Mouse (Mus musculus): ENCODE results near the gene Krt88. TPM values are rescaled to one million over a fixed set of nuclear protein-coding genes. Genes with fewer than 3 reads are reported as not detected.

Gene Krt88
- total and polyA plus RNA-seq, 3 experiments, result not detected

- TF ChIP-seq KAT2A (IDR thresholded peaks at IDR 0.05; ENCODE audit: insufficient replicate concordance, low read length) (no peak), MYC (IDR thresholded peaks at IDR 0.05; ENCODE audit: low read depth, low read length) (no peak), GABPA (IDR thresholded peaks at IDR 0.05; ENCODE audit: insufficient replicate concordance, low read depth, low read length) (no peak), IRF4 (IDR thresholded peaks at IDR 0.05; ENCODE audit: low read depth, low read length) (no peak), ETS1 (conservative IDR thresholded peaks at IDR 0.05; ENCODE audit: low read depth, low read length) (no peak), UBTF (IDR thresholded peaks at IDR 0.05; ENCODE audit: low read depth, low read length) (no peak), ZMIZ1 (IDR thresholded peaks at IDR 0.05; ENCODE audit: low read depth, low read length) (no peak), BHLHE40 (IDR thresholded peaks at IDR 0.05; ENCODE audit: low read depth, low read length) (no peak), MAZ (IDR thresholded peaks at IDR 0.05; ENCODE audit: low read depth, low read length) (no peak), ZKSCAN1 (IDR thresholded peaks at IDR 0.05; ENCODE audit: borderline replicate concordance, low read depth, low read length) (no peak), CTCF (conservative IDR thresholded peaks at IDR 0.05 in 1 of 2, IDR thresholded peaks at IDR 0.05 in 1 of 2; ENCODE audit: low read depth in 2 of 2, low read length in 2 of 2) (no peak), MEF2A (IDR thresholded peaks at IDR 0.05; ENCODE audit: borderline replicate concordance, low read depth, low read length) (no peak)
- DNase-seq (ENCODE audit: extremely low read depth), result no peak
- Histone ChIP-seq H3K27ac (ENCODE audit: insufficient read depth, low read depth) (no peak within 1 kb of the TSS), H3K4me2 (ENCODE audit: insufficient read depth, low read depth, poor library complexity, severe bottlenecking) (no peak within 1 kb of the TSS), H3K9me3 (replicated peaks; ENCODE audit: low read length) (no peaks in the 10 kb centered on the region), H3K4me3 (replicated peaks in 1 of 3; ENCODE audit: low read depth in 2 of 3, low read length in 2 of 3, poor library complexity in 1 of 3) (no peak within 1 kb of the TSS), H3K36me3 (replicated peaks in 1 of 2; ENCODE audit: control insufficient read depth in 1 of 2, insufficient read depth in 1 of 2, low read length in 1 of 2) (no peaks in the 10 kb centered on the region), H3K27me3 (replicated peaks) (peaks cover 71% of the 10 kb centered on the region), H3K9ac (ENCODE audit: insufficient read depth, low read depth) (no peak within 1 kb of the TSS), H3K79me2 (replicated peaks; ENCODE audit: control insufficient read depth, extremely low read depth, insufficient read depth, poor library complexity, severe bottlenecking) (no peaks in the 10 kb centered on the region), H3K4me1 (ENCODE audit: control insufficient read depth in 1 of 2, insufficient read depth in 2 of 2) (no peaks in the 10 kb centered on the region)
- dilution Hi-C loops (cut with MboI; ENCODE audit: extremely low pct_ligation_motif_present, extremely low pct_unique_long_range_greater_than_20kb, low sequenced_read_pairs) (no loop called here), in situ Hi-C loops (cut with MboI; ENCODE audit: low pct_ligation_motif_present, low pct_unique_long_range_greater_than_20kb, low sequenced_read_pairs) (no loop called here)
Observed at GRCm38 (mm10) chr15:101463651-101464050, 16.1 kb downstream of the Krt88 start, which contains the start of gene Krt81. Krt81 (minus strand) TSS chr15:101463751.

DNA sequence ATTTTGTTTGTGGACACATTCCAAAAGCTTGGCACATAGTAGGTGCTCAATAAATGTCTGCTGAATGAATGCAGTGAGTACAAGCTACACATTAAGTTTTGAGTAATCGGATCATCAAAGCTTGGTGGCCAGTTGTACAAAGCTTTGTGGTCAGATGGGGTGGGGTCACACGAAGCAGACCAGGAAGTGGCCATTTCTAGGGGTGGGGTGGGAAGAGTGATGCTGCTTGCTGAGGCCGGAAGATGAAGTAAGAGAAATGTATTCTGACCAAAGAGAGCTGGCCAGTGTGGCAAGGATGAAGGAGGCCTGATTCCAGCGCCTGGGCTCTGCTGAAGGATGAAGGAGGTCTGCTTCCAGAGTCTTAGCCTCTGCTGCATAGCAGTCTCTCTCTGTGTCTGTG is 21.5 kb downstream of the Krt88 start:
- peaks cover 79% of the 10 kb centered on the region for H3K27me3 ChIP-seq (replicated peaks)
- H3K27ac ChIP-seq (ENCODE audit: insufficient read depth, low read depth), result no peak overlapping the region
- H3K4me1 ChIP-seq (ENCODE audit: control insufficient read depth in 1 of 2, insufficient read depth in 2 of 2), result no peaks in the 10 kb centered on the region
- no peaks in the 10 kb centered on the region for H3K9me3 ChIP-seq (replicated peaks; ENCODE audit: low read length)
- H3K9ac ChIP-seq (ENCODE audit: insufficient read depth, low read depth), result no peak overlapping the region
- no peak for DNase-seq (ENCODE audit: extremely low read depth)
- no peak overlapping the region for H3K4me2 ChIP-seq (ENCODE audit: insufficient read depth, low read depth, poor library complexity, severe bottlenecking)
- no peak overlapping the region for H3K4me3 ChIP-seq (replicated peaks in 1 of 3; ENCODE audit: low read depth in 2 of 3, low read length in 2 of 3, poor library complexity in 1 of 3)
- in situ Hi-C loops (cut with MboI; ENCODE audit: low pct_ligation_motif_present, low pct_unique_long_range_greater_than_20kb, low sequenced_read_pairs), result no loop called here
- dilution Hi-C loops (cut with MboI; ENCODE audit: extremely low pct_ligation_motif_present, extremely low pct_unique_long_range_greater_than_20kb, low sequenced_read_pairs), result no loop called here
- TF ChIP-seq POLR2AphosphoS2 (IDR thresholded peaks at IDR 0.05; ENCODE audit: low read depth, low read length) (no peak), USF2 (conservative IDR thresholded peaks at IDR 0.05; ENCODE audit: low read depth, low read length) (no peak), E2F4 (IDR thresholded peaks at IDR 0.05; ENCODE audit: insufficient replicate concordance, low read depth, low read length) (no peak), GABPA (IDR thresholded peaks at IDR 0.05; ENCODE audit: insufficient replicate concordance, low read depth, low read length) (no peak), KAT2A (IDR thresholded peaks at IDR 0.05; ENCODE audit: insufficient replicate concordance, low read length) (no peak), MYC (IDR thresholded peaks at IDR 0.05; ENCODE audit: low read depth, low read length) (no peak), JUN (IDR thresholded peaks at IDR 0.05; ENCODE audit: insufficient read depth, low read depth, low read length) (no peak), USF1 (IDR thresholded peaks at IDR 0.05; ENCODE audit: low read depth, low read length) (no peak), EP300 (IDR thresholded peaks at IDR 0.05; ENCODE audit: low read length) (no peak), IRF4 (IDR thresholded peaks at IDR 0.05; ENCODE audit: low read depth, low read length) (no peak), RAD21 (IDR thresholded peaks at IDR 0.05; ENCODE audit: low read depth, low read length) (no peak), NRF1 (IDR thresholded peaks at IDR 0.05; ENCODE audit: low read depth, low read length) (no peak), RCOR1 (conservative IDR thresholded peaks at IDR 0.05; ENCODE audit: low read depth, low read length) (no peak), TBP (conservative IDR thresholded peaks at IDR 0.05; ENCODE audit: low read depth, low read length) (no peak), ELF1 (IDR thresholded peaks at IDR 0.05; ENCODE audit: low read depth, low read length) (no peak), SIN3A (IDR thresholded peaks at IDR 0.05; ENCODE audit: low read length) (no peak), TCF12 (IDR thresholded peaks at IDR 0.05; ENCODE audit: low read depth, low read length) (no peak), JUND (conservative IDR thresholded peaks at IDR 0.05; ENCODE audit: low read depth, low read length) (no peak), ZMIZ1 (IDR thresholded peaks at IDR 0.05; ENCODE audit: low read depth, low read length) (no peak)
- no peaks in the 10 kb centered on the region for H3K36me3 ChIP-seq (replicated peaks in 1 of 2; ENCODE audit: control insufficient read depth in 1 of 2, insufficient read depth in 1 of 2, low read length in 1 of 2)
- no peaks in the 10 kb centered on the region for H3K79me2 ChIP-seq (replicated peaks; ENCODE audit: control insufficient read depth, extremely low read depth, insufficient read depth, poor library complexity, severe bottlenecking)

Measured in CH12.LX (cell line).